Mouse (Mus musculus) embryonic fibroblast, embryonic 13.5 days (primary cell): Measurements from ENCODE around the gene Rtn4rl2. TPM values are rescaled to one million over a fixed set of nuclear protein-coding genes. Genes with fewer than 3 reads are reported as not detected.

Source experiments
- H3K27ac ChIP-seq: 2 replicates; pipeline ENCODE4 v1.5.1; 2012; ENCODE audit warnings: low read length, control low read depth, inconsistent platforms; ENCODE audit not compliant: insufficient read depth
- H3K4me1 ChIP-seq: 2 replicates; pipeline ENCODE4 v1.6.1; 2011; ENCODE audit warnings: low read length; ENCODE audit not compliant: control insufficient read depth, insufficient read depth
- H3K4me3 ChIP-seq: 2 replicates; pipeline ENCODE4 v1.5.1; 2011; ENCODE audit warnings: mild to moderate bottlenecking, control low read depth, low read length; ENCODE audit not compliant: insufficient read depth
- CTCF ChIP-seq: IDR thresholded peaks from 2 replicates; pipeline ENCODE4 v1.5.1; 2011; ENCODE audit warnings: mild to moderate bottlenecking, control low read depth, low read length, moderate library complexity, borderline replicate concordance; ENCODE audit not compliant: insufficient read depth
- POLR2A ChIP-seq: IDR thresholded peaks from 2 replicates; pipeline ENCODE4 v1.6.1; 2011; ENCODE audit warnings: low read depth, mild to moderate bottlenecking, control low read depth, low read length, moderate library complexity
- polyA plus RNA-seq: library from polyadenylated mRNA; stranded (reverse); fragments of >200 nt; gene quantifications from 2 replicates; pipeline ENCODE4 v1.2.4, GENCODE M21; 2011; ENCODE audit warnings: low read depth; ENCODE audit not compliant: missing spikeins, insufficient read length

The Rtn4rl2 gene
- polyA plus RNA-seq, 1 experiment = 1.2 TPM

DNA sequence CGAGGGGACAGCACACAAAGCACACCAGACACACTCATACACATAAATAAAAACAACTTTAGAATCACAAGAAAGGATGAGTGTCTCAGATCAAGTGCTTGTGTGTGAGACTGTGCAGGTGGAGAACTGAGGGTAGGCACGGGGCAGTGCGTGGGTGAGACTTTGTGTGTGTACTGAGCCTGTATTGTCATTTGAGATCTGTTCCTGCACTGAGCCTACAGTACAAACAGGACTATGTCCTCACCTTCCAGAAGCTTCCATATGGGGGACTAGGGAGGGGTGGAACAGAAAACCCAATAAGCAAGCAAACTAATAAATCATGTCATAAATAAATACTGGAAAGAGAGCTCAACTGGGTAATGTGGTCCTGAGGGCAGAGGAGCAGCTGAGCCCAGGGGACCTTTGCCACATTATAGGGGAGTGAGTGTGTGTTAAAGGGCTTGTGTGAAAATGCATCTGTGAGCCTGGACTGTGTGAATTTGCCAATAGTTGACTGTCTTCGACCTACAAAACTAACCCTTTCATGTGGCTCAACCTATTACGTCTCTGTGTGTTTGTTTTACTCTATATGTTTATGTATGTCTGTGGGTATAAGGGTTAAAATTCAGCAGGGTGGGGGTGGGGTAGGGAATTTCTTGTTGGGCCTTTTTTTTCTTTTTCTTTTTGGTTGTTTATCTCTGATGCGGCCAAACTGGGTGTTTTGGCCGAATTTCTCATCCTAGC lies 35.9 kb downstream of the Rtn4rl2 start:
- H3K4me1 ChIP-seq = no peaks in the 10 kb centered on the region
- no peak overlapping the region for H3K27ac ChIP-seq
- no peak overlapping the region for H3K4me3 ChIP-seq
- TF ChIP-seq CTCF (no peak), POLR2A (no peak)

- TF ChIP-seq CTCF (no peak), POLR2A (no peak)
- H3K4me1 ChIP-seq = no peaks in the 10 kb centered on the region
- H3K4me3 ChIP-seq = no peak overlapping the region
- no peak overlapping the region for H3K27ac ChIP-seq
These were observed 41.3 kb downstream of the Rtn4rl2 start for GRCm38 (mm10) chr2:84845226-84845625.

DNA sequence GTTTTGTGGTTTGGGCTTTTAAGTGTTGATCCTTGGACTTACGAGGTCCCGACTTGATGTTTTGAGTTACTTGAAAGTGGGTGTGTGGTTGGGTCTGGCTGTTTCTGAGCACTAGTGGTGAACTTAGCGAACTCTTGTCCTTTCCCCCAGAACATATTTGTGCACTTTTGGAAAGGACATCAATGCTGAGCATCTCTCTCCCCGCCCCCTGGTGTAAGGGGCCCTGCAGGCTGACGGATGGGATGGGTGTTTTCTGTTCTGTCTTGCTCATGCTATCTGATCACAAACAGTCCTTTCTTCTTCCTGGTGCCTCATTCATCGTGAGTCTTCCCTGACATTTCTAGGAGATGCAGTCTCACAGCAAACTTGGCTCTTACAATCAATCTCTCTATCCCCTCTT lies 42.9 kb downstream of the Rtn4rl2 start:
- TF ChIP-seq CTCF = no peak
- TF ChIP-seq POLR2A = no peak
- no peaks in the 10 kb centered on the region for H3K4me1 ChIP-seq
- H3K4me3 ChIP-seq = no peak overlapping the region
- no peak overlapping the region for H3K27ac ChIP-seq

- Histone ChIP-seq H3K4me1 (no peaks in the 10 kb centered on the region), H3K27ac (no peak overlapping the region), H3K4me3 (no peak overlapping the region)
- TF ChIP-seq POLR2A (no peak), CTCF (no peak)
These were observed 44.6 kb downstream of the Rtn4rl2 start for GRCm38 (mm10) chr2:84841905-84842304.

DNA sequence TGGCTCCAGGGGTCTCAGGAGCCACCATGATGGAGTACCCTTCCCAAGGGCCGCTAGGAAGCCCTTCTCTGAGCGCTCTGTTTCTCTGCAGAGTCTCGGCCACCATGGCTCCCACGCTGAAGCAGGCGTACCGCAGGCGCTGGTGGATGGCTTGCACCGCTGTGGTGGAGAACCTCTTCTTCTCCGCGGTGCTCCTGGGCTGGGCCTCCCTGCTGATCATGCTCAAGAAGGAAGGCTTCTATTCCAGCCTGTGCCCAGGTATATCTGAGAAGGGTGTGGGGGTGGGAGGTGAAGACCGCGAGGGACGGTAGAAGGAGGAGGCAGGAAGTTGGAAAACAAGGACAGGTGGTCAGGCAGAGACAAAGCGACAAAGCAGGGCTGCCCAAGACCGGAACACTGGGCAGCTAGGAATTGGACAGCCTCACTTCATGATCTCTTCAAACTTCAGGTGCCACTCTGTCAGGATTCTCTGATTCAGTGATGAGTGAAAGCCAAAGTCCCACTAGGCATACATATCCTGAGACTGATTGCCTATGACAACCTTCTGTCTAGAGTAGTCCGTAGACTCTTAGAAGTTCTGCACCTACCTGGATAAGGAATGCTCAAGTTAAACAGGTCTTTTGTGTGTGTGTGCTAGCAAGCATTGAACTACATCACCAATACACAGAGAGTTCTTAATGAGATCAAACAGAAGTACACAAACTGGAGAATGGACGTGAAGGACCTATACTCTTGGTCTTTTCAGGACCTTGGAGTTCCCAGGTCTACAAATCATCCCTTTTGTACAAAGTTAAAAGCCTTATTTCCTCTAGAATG lies 45.6 kb downstream of the Rtn4rl2 start:
- H3K4me3 ChIP-seq = peak overlapping the region; percentile 64
- H3K4me1 ChIP-seq = no peaks in the 10 kb centered on the region
- no peak overlapping the region for H3K27ac ChIP-seq
- TF ChIP-seq CTCF = no peak
- TF ChIP-seq POLR2A = no peak

DNA sequence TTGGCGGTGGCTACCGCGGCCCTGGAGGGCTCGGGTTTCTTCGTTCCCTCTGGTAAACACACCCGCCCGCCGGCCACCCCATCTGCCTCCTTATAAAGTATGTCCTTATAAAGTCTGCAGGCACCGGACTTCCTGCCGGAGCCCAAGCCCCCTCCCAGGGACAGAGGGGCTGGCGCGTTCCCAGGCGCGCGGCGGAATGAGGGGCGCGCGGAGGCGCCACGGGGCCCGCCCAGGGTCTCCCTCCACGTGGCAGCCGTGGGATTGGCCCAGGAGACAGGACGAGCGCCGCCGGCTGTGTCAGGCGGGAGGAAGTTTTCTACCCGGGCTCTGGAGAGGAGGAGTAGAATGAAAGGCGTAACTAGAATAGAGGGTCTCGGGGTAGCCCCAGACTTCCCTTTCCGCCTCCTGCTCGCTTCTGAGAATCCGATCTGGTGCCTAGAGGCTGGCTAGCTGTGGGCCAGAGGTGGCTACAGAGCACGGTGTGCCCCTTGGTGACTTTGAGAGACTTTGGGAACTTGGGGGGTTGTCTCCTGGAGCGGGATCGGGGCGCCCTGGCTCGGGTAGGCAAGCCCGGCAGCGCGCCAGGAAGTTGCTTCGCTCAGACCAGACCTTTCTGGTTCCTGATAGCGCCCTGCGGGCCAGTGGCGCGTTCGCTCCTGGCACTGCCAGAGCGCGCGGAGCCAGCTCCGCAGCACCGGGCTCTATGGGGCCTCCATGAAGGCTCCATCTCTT lies 46.3 kb downstream of the Rtn4rl2 start:
- TF ChIP-seq CTCF = no peak
- peak; percentile 33; the same call in 1 of the 2 replicates for TF ChIP-seq POLR2A
- Histone ChIP-seq H3K4me1 (no peaks in the 10 kb centered on the region), H3K4me3 (peak overlapping the region; percentile 64), H3K27ac (0 out of 2 replicates have a peak overlapping the region, but pooled peaks have one; percentile 2)

- Histone ChIP-seq H3K27ac (no peak overlapping the region), H3K4me1 (no peaks in the 10 kb centered on the region), H3K4me3 (peak overlapping the region; percentile 64)
- TF ChIP-seq CTCF = no peak
- peak; percentile 83 for TF ChIP-seq POLR2A
These were observed 47.2 kb downstream of the Rtn4rl2 start for GRCm38 (mm10) chr2:84838993-84839980.

DNA sequence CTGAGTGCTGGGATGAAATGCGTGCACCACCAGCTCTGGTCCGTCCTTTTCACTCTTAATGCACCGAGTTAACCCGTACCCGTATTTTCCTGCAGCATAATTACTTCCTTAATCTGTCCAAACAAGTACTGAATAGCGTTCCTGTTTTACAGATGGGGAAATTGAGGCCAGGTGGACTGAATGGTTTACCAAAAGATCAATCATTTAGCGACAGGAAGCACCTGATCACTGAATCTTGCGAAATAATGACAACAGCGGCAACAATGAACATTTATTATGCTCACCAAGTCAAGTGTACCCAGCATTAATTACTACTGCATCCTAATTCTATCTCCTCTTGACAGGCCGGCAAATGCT lies 47.9 kb downstream of the Rtn4rl2 start, which contains the start of gene Slc43a1:
Slc43a1 (plus strand) TSS at position 258 of the 357 bp plus-strand sequence.
- H3K4me1 ChIP-seq = no peaks in the 10 kb centered on the region
- peak within 1 kb of the TSS; percentile 64 for H3K4me3 ChIP-seq
- TF ChIP-seq POLR2A = no peak
- no peak within 1 kb of the TSS for H3K27ac ChIP-seq

- Histone ChIP-seq H3K27ac (no peak overlapping the region), H3K4me3 (no peak overlapping the region), H3K4me1 (no peaks in the 10 kb centered on the region)
- TF ChIP-seq POLR2A (no peak), CTCF (no peak)
These were observed 48.5 kb downstream of the Rtn4rl2 start for GRCm38 (mm10) chr2:84837817-84838592.
